Mouse (Mus musculus): ENCODE data around the gene Emid1. TPM values are rescaled to one million over a fixed set of nuclear protein-coding genes. Genes with fewer than 3 reads are reported as not detected.

The Emid1 gene
- polyA plus RNA-seq, 1 experiment from 2014 or later: 8.0 TPM

DNA sequence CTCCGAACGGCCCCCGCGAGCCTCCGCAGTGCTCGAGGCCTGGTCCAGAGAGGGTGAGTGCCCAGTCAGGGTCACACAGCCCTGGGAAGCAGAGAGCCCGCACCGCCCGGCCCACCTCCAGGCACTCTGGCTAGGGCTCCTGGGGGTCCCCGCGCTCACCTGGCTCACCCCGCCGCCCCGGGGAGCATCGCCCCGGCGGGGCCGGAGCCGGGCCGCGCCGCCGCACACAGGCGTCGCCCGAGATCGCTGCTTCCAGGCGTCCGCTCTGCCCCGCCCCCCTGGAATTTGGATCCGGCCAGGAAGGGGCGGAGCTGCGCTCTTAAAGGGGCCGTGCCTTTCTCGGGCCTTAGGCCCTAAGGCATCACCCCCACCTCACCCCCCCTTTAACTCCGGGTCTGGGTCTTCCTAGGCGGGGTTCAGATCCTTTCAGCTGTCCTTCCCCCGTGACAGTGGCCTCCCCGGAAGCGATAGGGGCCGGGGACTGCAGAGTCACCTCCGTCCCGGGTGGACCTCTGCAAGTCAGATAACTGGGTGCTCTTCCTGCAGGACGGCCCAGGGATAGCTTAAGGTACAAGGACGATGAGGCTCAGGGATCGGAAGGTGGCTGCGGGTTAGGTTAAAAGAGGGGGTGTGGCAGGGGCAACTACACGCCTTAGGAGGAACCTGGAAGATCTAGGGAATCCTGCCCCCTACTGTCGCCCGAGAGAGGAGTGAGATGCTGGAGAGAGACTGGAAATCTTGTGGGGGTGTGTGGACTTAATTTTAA lies 86.8 kb downstream of the Emid1 start, which contains the start of gene Gas2l1:
Gas2l1 (minus strand) TSS at position 272 of the 766 bp plus-strand sequence.
- peak; percentile 86 for ATAC-seq (replicated peaks; ENCODE audit: extremely low read depth, insufficient read depth, low FRiP score)
- H3K36me3 ChIP-seq (ENCODE audit: control insufficient read depth, insufficient read depth): peaks cover 19% of the 10 kb centered on the region
- H3K9ac ChIP-seq (ENCODE audit: low read length): peak within 1 kb of the TSS; percentile 83
- WGBS: under 1% methylated on average over 48 of the region's 50 CpGs
- H3K4me3 ChIP-seq (ENCODE audit: low read length): peak within 1 kb of the TSS; percentile 66
- H3K9me3 ChIP-seq (replicated peaks; ENCODE audit: control insufficient read depth, low read length): no peaks in the 10 kb centered on the region
- peaks cover 18% of the 10 kb centered on the region for H3K27me3 ChIP-seq (ENCODE audit: control insufficient read depth, insufficient read depth, low read length)
- peak within 1 kb of the TSS; percentile 49; the same call in 1 of the 2 replicates for H3K27ac ChIP-seq (ENCODE audit: low read length)
- peaks cover 39% of the 10 kb centered on the region for H3K4me1 ChIP-seq (ENCODE audit: control insufficient read depth, insufficient read depth, low read length)
- H3K4me2 ChIP-seq (ENCODE audit: low read depth, low read length): peak within 1 kb of the TSS; percentile 88

DNA sequence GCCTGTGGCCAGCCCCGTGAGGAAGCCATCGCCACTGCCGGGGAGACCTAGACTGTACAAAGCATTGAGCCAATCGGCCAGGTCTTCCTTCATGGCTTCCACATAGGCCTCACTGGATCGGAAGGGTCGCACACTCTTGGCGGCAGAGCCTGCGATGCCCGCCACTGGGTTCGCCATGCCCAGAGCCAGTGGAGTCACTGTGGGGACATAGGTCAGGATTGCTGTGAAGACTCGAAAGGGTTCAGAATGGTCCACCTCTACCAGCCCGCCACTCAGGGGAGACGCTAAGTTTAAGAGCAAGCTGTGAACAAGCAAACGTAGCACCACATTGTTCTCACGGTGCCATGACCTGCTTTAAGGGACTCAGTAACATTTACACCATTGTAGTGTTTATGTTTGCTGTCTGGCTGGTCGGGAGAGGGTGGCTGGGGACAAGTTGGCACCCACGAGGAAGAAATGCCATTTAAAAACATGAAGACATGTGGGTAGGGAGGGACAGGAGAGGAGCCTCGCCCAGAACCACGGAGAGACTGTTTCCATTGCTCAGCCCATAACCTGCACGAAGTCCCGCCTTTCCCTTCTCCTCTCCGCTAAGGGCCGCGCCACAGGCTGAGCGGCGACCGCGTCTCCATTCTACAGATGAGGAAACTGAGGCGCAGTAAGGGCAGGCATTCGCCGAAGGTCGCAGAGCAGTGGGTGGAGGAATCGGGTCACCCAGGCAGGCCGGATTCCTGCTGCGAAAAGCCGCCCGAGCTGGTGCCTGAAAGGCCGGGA lies 87.6 kb downstream of the Emid1 start:
- Histone ChIP-seq H3K9ac (ENCODE audit: low read length) (peak overlapping the region; percentile 83), H3K27ac (ENCODE audit: low read length) (no peak overlapping the region), H3K4me1 (ENCODE audit: control insufficient read depth, insufficient read depth, low read length) (peaks cover 44% of the 10 kb centered on the region), H3K36me3 (ENCODE audit: control insufficient read depth, insufficient read depth) (peaks cover 15% of the 10 kb centered on the region), H3K4me3 (ENCODE audit: low read length) (peak overlapping the region; percentile 66), H3K9me3 (replicated peaks; ENCODE audit: control insufficient read depth, low read length) (no peaks in the 10 kb centered on the region), H3K27me3 (ENCODE audit: control insufficient read depth, insufficient read depth, low read length) (peaks cover 26% of the 10 kb centered on the region), H3K4me2 (ENCODE audit: low read depth, low read length) (peak overlapping the region; percentile 88)
- WGBS: 19% methylated on average over 38 of the region's 38 CpGs
- ATAC-seq (replicated peaks; ENCODE audit: extremely low read depth, insufficient read depth, low FRiP score): no peak

DNA sequence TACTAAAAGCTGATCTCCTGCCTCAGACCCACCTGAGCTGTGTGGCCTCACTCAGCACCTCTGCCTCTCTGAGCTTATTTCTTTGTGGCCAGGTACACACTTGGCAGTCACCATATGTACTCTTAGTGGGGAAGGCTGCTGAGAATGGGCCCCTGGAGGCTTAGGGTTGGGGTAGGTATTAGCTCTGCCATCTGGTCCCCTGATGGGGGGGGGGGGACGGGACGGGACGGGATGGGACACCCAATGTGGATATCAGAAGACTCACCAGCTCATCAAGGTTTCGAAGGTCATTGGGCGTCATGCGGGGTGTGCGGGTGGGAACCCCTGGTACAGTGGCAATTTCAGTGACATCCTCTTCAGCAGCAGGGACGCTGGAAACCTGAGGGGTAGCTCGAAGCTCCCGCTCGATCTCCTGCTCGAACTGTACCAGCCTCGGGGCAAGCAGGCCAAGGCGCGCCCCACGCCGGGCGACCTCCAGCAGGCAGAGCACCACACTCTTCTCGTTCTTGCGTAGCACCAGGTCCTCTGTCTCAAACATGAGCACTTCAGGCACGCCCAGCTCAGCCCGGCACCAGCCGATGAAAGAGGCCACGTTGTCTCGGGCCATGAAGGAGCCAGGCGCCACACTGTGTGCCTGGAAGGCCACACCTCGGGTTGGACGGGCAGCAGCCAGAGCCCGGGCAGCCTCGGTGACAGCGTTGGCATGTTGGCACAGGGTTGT lies 88.3 kb downstream of the Emid1 start:
- no peak overlapping the region for H3K27ac ChIP-seq (ENCODE audit: low read length)
- 67% methylated on average over 31 of the region's 31 CpGs for WGBS
- peak overlapping the region; percentile 66 for H3K4me3 ChIP-seq (ENCODE audit: low read length)
- H3K9me3 ChIP-seq (replicated peaks; ENCODE audit: control insufficient read depth, low read length): no peaks in the 10 kb centered on the region
- peak overlapping the region; percentile 53 for H3K9ac ChIP-seq (ENCODE audit: low read length)
- peak overlapping the region; percentile 88 for H3K4me2 ChIP-seq (ENCODE audit: low read depth, low read length)
- H3K36me3 ChIP-seq (ENCODE audit: control insufficient read depth, insufficient read depth): peaks cover 7% of the 10 kb centered on the region
- H3K27me3 ChIP-seq (ENCODE audit: control insufficient read depth, insufficient read depth, low read length): peaks cover 31% of the 10 kb centered on the region
- H3K4me1 ChIP-seq (ENCODE audit: control insufficient read depth, insufficient read depth, low read length): peaks cover 46% of the 10 kb centered on the region
- no peak for ATAC-seq (replicated peaks; ENCODE audit: extremely low read depth, insufficient read depth, low FRiP score)

DNA sequence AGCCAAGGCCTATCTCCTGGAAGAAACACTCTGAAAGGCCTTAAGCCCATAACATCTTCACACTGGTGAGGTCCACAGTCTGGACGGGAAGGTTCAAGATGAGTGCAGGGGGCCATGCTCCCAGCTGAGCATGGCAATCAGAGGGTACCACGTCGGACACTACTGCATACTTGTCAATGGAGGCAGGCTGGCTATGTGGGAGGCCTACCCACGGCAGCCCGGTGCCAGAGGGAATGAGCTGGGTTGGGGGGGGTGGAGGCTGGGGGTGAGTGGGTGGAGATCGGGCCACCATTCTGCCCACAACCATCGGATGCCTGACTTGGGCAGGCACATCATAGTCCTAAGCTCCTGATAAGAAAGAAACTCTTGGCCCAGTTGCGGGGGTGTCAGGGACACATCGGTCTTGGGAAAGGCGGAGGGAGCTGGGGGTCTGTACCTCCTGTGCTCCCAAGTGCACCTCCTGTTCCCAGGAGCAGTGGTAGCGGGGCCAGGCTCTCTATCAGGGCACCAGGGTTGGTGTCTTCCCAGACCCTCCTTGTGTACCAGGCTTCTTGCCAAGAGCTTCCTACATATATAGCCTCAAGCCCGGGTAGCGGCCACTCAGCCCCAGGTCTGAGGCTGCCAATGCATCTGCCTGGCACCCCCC lies 89.1 kb downstream of the Emid1 start:
- peaks cover 50% of the 10 kb centered on the region for H3K4me1 ChIP-seq (ENCODE audit: control insufficient read depth, insufficient read depth, low read length)
- H3K36me3 ChIP-seq (ENCODE audit: control insufficient read depth, insufficient read depth): peaks cover under 1% of the 10 kb centered on the region; the same call in 1 of the 2 replicates
- no peak overlapping the region for H3K4me3 ChIP-seq (ENCODE audit: low read length)

DNA sequence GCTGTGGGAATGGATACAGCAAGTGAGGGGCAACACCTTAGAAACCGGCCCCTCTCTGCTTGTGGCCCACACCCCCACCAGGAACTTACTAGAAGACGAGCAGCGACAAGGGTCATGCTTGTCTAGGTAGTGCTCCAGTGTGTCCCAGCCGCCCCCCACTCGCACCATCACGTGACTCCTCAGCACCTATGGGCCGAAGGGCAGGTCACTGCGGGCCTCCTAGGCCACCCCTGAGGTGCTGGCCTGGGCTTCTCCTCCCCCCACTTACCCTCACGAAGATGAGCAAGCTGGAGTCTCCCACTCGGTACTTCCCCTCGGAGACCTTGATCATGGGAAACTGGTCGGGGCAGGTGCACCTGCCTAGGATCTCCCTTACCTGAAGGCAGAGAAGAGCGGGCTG lies 89.7 kb downstream of the Emid1 start:
- no peak for ATAC-seq (replicated peaks; ENCODE audit: extremely low read depth, insufficient read depth, low FRiP score)
- Histone ChIP-seq H3K27me3 (ENCODE audit: control insufficient read depth, insufficient read depth, low read length) (peaks cover 41% of the 10 kb centered on the region), H3K4me3 (ENCODE audit: low read length) (peak overlapping the region; percentile 44), H3K36me3 (ENCODE audit: control insufficient read depth, insufficient read depth) (no peaks in the 10 kb centered on the region), H3K4me2 (ENCODE audit: low read depth, low read length) (peak overlapping the region; percentile 85), H3K9ac (ENCODE audit: low read length) (peak overlapping the region; percentile 42; the same call in 1 of the 2 replicates), H3K9me3 (replicated peaks; ENCODE audit: control insufficient read depth, low read length) (no peaks in the 10 kb centered on the region), H3K27ac (ENCODE audit: low read length) (no peak overlapping the region), H3K4me1 (ENCODE audit: control insufficient read depth, insufficient read depth, low read length) (peaks cover 51% of the 10 kb centered on the region)
- 41% methylated on average over 13 of the region's 13 CpGs for WGBS

More for the DNA sequence above, 89.1 kb downstream of the Emid1 start:
- no peaks in the 10 kb centered on the region for H3K9me3 ChIP-seq (replicated peaks; ENCODE audit: control insufficient read depth, low read length)
- H3K27me3 ChIP-seq (ENCODE audit: control insufficient read depth, insufficient read depth, low read length): peaks cover 34% of the 10 kb centered on the region
- ATAC-seq (replicated peaks; ENCODE audit: extremely low read depth, insufficient read depth, low FRiP score): no peak
- 65% methylated on average over 13 of the region's 13 CpGs for WGBS
- H3K4me2 ChIP-seq (ENCODE audit: low read depth, low read length): no peak overlapping the region; the same call in 1 of the 2 replicates
- no peak overlapping the region for H3K27ac ChIP-seq (ENCODE audit: low read length)
- no peak overlapping the region for H3K9ac ChIP-seq (ENCODE audit: low read length)

DNA sequence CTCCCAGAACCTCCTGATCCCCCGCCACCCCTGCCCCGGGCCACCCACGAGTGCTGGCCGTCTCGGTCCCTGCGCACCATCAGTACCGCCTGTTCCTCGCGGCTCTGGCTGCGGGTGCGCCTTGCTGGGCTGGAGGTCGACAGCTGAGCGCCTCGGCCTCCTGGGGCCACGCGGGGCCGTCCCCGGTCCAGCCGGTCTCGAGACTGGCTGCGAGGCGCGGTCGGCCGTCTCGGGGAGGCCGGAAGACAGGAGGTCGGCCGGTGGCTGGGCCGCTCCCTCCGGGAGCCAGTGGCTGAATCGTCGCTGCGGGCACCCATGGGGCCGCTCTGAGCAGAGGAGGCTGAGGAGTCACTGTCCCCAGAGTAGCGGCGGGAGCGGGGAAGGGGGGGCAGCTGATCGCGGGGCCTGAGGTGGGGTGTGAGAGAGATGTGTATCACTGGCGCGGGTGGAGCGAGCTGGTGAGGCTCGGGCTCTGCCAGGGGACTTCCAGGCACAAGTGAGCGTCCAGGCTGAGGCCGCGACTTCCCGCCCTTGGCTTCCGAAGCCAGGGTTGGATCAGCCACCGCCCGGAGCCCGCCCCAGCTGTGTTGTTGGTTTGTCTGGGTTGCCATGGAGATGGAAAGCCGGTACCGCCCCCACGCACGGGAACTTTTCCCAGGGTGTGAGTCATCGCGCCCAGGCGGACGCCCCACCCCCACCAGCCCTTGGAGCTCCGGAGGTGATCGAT lies 90.5 kb downstream of the Emid1 start:
- Histone ChIP-seq H3K27ac (ENCODE audit: low read length) (0 out of 2 replicates have a peak overlapping the region, but pooled peaks have one; percentile 12), H3K9me3 (replicated peaks; ENCODE audit: control insufficient read depth, low read length) (no peaks in the 10 kb centered on the region), H3K4me1 (ENCODE audit: control insufficient read depth, insufficient read depth, low read length) (peaks cover 51% of the 10 kb centered on the region), H3K4me2 (ENCODE audit: low read depth, low read length) (peak overlapping the region; percentile 85), H3K9ac (ENCODE audit: low read length) (peak overlapping the region; percentile 67), H3K27me3 (ENCODE audit: control insufficient read depth, insufficient read depth, low read length) (peaks cover 47% of the 10 kb centered on the region), H3K4me3 (ENCODE audit: low read length) (peak overlapping the region; percentile 44), H3K36me3 (ENCODE audit: control insufficient read depth, insufficient read depth) (no peaks in the 10 kb centered on the region)
- ATAC-seq (replicated peaks; ENCODE audit: extremely low read depth, insufficient read depth, low FRiP score): peak; percentile 51
- 4% methylated on average over 44 of the region's 62 CpGs for WGBS

DNA sequence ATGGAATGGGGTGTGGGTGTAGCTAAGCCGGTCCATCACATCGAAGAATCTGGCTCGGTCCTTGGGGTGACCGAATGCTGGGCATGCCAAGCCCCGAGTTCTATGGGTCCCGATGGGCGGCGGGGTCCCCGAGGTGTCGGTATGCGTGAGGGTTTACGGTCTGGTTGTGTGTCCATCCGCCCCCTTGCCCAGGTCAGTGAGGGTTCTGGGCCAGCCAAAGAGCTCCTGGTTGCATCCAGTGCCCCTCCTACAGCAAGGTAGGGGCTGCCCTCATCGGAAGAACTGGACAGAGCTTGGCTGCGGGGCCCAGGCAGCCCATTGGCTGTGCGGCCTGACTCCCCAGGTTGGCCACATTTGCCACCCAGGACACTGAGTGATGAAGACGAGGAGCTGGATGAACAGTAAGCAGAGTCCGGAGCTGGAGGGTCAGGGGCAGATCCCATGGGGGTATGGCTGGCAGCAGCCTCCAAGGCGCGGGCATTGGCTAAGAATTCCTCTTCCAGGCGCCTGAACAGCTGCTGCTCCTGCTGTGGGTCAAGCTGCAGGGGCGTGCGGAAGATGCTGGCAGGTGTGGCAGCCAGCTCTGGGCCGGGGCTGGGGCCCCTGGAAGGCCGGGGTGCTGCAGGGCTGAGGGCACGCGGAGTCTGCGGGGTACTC lies 91.2 kb downstream of the Emid1 start:
- peaks cover 53% of the 10 kb centered on the region for H3K4me1 ChIP-seq (ENCODE audit: control insufficient read depth, insufficient read depth, low read length)
- ATAC-seq (replicated peaks; ENCODE audit: extremely low read depth, insufficient read depth, low FRiP score): no peak
- H3K9ac ChIP-seq (ENCODE audit: low read length): peak overlapping the region; percentile 67
- H3K36me3 ChIP-seq (ENCODE audit: control insufficient read depth, insufficient read depth): no peaks in the 10 kb centered on the region
- H3K4me2 ChIP-seq (ENCODE audit: low read depth, low read length): peak overlapping the region; percentile 85
- peaks cover 53% of the 10 kb centered on the region for H3K27me3 ChIP-seq (ENCODE audit: control insufficient read depth, insufficient read depth, low read length)
- no peaks in the 10 kb centered on the region for H3K9me3 ChIP-seq (replicated peaks; ENCODE audit: control insufficient read depth, low read length)
- peak overlapping the region; percentile 44 for H3K4me3 ChIP-seq (ENCODE audit: low read length)
- H3K27ac ChIP-seq (ENCODE audit: low read length): no peak overlapping the region
- WGBS: 69% methylated on average over 25 of the region's 28 CpGs

All from heart, embryonic 16.5 days (tissue).